Mouse (Mus musculus) ovary, postnatal 10 days (tissue): ENCODE results near the gene Hist1h4b.
"Not testable (repeated sequence)": the region's sequence is repeated elsewhere in the genome, so short reads cannot be mapped to it uniquely, and the experiment has no call there.

Source experiments
- DNase-seq: peaks from one replicate; pipeline ENCODE4 v3.0.0; 2022; ENCODE audit warnings: low spot score

Gene Hist1h4b

GRCm38 (mm10) chr13:23757211-23757773 is 479 bp downstream of the Hist1h4b start:
- DNase-seq: no peak

- no peak for DNase-seq
These were observed 1.1 kb downstream of the Hist1h4b start for GRCm38 (mm10) chr13:23757921-23758320.

DNA sequence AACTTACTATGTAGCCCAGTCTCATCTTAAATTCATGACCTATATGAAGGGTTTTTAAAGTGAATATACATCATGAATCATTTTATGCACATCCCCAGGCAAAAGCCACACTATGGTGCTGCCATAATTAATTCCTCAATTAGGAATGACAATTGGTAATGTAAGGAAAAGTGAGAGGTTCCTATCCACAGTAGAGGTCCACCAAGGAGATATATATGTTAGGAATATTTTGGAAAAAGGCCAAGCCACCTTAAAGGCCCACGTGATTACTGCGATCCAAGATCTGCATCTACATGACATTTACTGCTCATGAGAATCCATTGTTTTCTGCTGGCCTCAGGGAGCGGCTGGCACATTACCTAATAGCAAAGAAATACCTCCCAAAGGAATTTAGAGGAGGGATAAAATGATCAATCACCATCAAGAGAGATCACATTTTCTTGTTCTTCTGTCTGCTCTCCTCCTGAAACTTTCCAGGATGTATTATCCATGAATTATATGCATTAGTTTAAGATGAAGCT is 2.5 kb downstream of the Hist1h4b start:
- no peak for DNase-seq

DNA sequence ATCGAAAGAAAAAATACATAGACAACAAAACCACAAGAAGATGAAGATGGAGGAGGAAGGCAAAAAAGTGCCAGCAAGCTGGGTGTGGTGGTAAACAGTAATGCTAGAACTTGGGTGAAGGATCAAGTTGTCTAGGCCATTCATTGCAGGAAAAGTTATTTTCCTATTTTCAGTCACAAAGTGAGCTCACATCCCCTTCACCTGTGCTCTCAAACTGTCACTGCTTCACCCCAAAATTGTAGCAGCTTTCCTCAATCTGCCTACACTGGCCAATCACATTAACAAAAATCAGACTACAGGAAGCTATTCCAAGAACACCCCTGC is 3.1 kb downstream of the Hist1h4b start:
- DNase-seq: no peak

DNA sequence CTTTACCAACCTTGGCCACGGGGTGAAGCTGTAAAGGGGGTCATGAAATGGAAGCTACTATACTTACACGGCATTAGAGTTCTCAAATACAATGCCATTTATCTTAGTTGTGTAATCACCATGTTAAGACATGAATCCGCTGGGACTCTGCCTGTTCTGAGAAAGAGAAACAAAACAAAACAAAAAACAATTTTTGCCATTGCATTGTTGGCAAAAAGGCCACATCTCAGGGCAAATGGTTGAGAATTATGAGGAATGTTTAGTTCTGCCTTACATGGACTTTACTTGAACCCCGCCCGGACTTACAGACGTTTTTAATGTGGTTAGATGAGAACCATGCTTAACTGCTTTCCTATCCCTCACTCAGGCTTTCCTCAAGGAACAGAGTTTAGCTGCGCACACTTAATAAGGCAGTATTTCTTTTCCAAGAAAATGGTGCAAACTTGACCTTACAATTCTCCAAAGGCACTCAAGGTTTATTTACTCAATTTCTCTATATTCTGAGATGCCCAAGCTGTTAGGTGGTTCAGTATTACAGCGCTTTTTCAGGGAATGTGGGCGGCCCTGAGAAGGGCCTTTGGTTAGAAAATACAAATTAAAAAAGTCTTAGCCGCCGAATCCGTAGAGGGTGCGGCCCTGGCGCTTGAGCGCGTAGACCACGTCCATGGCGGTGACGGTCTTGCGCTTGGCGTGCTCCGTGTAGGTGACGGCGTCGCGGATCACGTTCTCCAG is 3.6 kb downstream of the Hist1h4b start:
- no peak for DNase-seq

- peak; percentile 93 for DNase-seq
These were observed 4.4 kb downstream of the Hist1h4b start, which contains the start of gene Hist1h4a for GRCm38 (mm10) chr13:23760972-23761864. Hist1h4a (minus strand) TSS chr13:23761230.

GRCm38 (mm10) chr13:23761871-23762821 is 5.3 kb downstream of the Hist1h4b start, which contains the start of gene Hist1h3a:
Hist1h3a (minus strand) TSS chr13:23762386.
- DNase-seq: not testable (repeated sequence)

GRCm38 (mm10) chr13:23763242-23763585 is 6.4 kb downstream of the Hist1h4b start:
- DNase-seq: no peak

- peak; percentile 62 for DNase-seq
These were observed 6.9 kb downstream of the Hist1h4b start, which contains the start of gene Hist1h1a for GRCm38 (mm10) chr13:23763586-23764323. Hist1h1a (plus strand) TSS chr13:23763666.

GRCm38 (mm10) chr13:23764324-23765171 is 7.7 kb downstream of the Hist1h4b start:
- no peak for DNase-seq

- no peak for DNase-seq
These were observed 8.3 kb downstream of the Hist1h4b start for GRCm38 (mm10) chr13:23765172-23765513.

- DNase-seq: no peak
These were observed 10.0 kb downstream of the Hist1h4b start for GRCm38 (mm10) chr13:23766772-23767171.

DNA sequence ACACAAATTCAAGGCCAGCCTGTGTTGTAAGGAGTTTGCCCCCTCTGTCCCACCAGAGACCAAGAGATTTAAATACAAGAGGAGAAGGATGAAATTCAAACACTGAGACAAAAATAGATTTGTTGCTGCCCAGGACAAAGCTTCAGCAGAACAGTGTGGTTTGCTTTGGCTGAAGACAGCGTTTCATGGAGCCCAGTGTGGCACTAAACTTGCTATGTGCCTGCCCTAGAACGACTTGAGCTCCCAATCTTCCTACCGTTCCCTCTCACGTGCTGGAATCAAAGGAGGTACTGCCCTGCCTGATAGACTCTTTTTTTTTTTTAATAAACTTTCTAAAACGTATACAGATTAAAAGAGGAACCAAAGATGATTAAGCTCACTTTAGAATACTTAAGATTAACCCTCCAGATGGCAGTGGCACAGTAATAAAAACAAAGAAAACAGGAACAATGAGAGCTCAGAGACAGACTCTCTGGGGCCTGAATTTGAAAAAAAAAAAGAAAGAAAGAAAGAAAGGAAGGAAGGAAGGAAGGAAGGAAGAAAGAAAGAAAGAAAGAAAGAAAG is 12.1 kb downstream of the Hist1h4b start:
- DNase-seq: no peak

GRCm38 (mm10) chr13:23769613-23770012 is 12.8 kb downstream of the Hist1h4b start, which contains the start of gene Trim38:
Trim38 (plus strand) TSS chr13:23769913.
- not testable (repeated sequence) for DNase-seq

DNA sequence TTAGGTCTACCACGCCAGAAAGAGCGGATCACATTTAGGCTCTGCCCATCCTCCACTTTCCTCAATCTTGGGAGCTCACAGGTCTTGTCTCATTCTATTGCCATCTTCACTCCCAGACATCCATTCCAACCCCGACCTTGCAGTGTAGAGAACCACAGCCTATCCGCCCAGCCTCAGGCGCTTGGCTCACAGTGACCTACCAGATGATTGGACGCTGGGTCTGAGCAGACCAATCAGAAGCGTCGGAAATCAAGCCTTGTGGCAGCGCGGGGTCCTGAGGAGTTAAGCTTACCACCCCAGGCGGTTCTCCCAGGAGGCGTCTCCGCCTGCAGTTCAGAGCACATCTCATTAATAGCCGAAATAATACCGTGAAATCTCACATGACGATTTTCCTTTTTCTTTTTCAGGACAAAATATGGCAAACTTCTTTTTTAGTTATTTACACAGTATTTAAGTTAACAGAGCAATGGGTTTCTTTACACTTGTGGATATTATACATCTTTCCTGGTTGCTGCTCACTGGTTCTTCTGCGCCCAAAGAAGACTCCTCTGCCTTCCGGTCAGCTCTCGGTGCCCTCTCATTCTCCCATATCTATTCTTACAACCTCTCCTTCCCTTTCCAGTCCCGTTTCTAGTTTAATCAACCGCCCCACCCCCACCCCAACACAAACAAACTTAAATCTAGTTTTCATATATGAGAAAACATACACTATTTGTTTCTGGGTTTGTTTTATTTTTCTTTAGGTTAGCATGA is 15.9 kb downstream of the Hist1h4b start:
- no peak for DNase-seq

DNA sequence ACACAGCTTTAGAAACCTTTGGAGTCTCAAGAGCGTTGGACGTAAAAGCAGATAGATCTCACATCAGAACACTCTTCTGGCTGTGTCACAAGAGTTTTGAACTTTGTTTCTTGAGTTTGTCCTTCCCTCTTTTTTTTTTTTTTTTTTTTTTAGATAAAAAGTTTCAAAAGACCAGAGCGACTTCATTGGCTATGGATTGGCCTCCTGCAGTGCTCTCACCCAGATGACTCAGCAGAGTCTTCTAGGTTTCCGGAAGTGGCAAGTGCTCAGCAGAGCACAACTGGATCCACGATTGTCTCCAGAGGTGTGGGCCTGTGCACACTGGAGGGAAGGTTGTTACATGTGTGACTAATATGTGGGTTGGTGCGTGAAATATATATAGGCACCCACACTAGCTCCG is 21.5 kb downstream of the Hist1h4b start:
- no peak for DNase-seq

DNA sequence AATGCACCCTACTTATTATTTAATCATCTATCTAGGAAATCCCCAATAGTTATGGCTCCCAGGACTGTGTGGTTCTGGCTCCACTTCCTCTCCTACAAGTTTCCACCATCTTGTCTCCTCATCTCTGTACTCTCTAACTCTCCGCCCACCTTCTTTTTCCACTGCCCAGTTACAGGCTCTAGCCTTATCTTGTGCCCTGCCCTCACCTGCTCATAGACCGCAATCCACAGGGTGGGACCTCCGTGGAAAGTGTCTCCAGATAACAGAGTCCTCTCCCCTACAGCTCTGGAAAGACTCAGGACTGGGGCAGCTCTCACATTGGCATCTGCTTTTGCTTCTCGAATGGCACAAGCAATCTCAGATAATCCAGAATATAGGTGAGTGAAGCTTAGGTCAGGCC is 22.2 kb downstream of the Hist1h4b start:
- DNase-seq: no peak

DNA sequence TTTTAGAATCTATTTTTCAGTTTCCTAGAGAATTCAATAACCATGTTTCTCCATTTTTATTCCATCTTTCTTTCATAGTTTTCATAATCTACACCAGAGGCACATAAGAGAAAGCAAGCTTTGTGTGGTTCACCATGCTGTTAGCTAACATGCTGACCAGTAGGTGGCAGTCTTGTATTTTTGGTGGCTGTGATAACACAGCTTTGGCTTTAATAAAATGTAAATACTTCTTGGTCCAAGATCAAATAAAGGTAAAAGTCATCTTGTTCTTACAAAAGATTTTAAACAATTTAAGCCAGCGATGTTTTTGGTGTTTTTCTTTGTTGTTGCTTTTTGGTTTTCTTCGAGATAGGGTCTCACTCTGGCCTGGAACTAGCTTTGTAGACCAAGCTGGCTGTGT is 35.7 kb downstream of the Hist1h4b start:
- no peak for DNase-seq

GRCm38 (mm10) chr13:23799405-23799804 is 42.6 kb downstream of the Hist1h4b start:
- DNase-seq: no peak
